Mouse (Mus musculus) embryonic facial prominence, embryonic 15.5 days (tissue): ENCODE results near the gene Mex3d. TPM values are rescaled to one million over a fixed set of nuclear protein-coding genes. Genes with fewer than 3 reads are reported as not detected.

Experiments used
- ATAC-seq: fragments of 200-750 bp; cut with Nextera tagmentation; 2 replicates; pipeline ENCODE4 v1.8.0; 2017; ENCODE audit warnings: low read depth, moderate TSS enrichment; ENCODE audit not compliant: insufficient number of reproducible peaks, low FRiP score, low TSS enrichment
- H3K27ac ChIP-seq: fragments of 300-500 bp; sonication (generic); replicated peaks from 2 replicates; pipeline ENCODE4 v1.5.1; 2015; ENCODE audit warnings: mild to moderate bottlenecking, inconsistent platforms
- H3K27me3 ChIP-seq: fragments of 300-500 bp; sonication (generic); 2 replicates; pipeline ENCODE4 v1.6.1; 2015; ENCODE audit warnings: inconsistent platforms
- H3K36me3 ChIP-seq: fragments of 300-500 bp; sonication (generic); 2 replicates; pipeline ENCODE4 v1.6.1; 2015; ENCODE audit warnings: mild to moderate bottlenecking, inconsistent platforms
- H3K4me1 ChIP-seq: fragments of 300-500 bp; sonication (generic); 2 replicates; pipeline ENCODE4 v1.6.1; 2015; ENCODE audit warnings: inconsistent platforms
- H3K4me2 ChIP-seq: fragments of 300-500 bp; sonication (generic); replicated peaks from 2 replicates; pipeline ENCODE4 v1.6.1; 2015; ENCODE audit warnings: mild to moderate bottlenecking, inconsistent platforms
- H3K4me3 ChIP-seq: fragments of 300-500 bp; sonication (generic); replicated peaks from 2 replicates; pipeline ENCODE4 v1.5.1; 2015; ENCODE audit warnings: mild to moderate bottlenecking, inconsistent platforms
- H3K9ac ChIP-seq: fragments of 300-500 bp; sonication (generic); 2 replicates; pipeline ENCODE4 v1.6.1; 2015; ENCODE audit warnings: inconsistent platforms
- H3K9me3 ChIP-seq: fragments of 300-500 bp; sonication (generic); replicated peaks from 2 replicates; pipeline ENCODE4 v1.6.1; 2016; ENCODE audit warnings: inconsistent platforms
- WGBS: fragments of 180-500 bp; shearing (Covaris S2); methylation state at CpG from one replicate; pipeline ENCODE4 v1.1.7; 2015; 5-methylcytosine and 5-hydroxymethylcytosine counted together
- microRNA-seq: library from miRNA; unstranded; fragments of <30 nt; microRNA quantifications from one replicate; pipeline ENCODE4, GENCODE M21; 2016; ENCODE audit warnings: borderline number of aligned reads
- polyA plus RNA-seq: library from polyadenylated mRNA; unstranded; fragments of >200 nt; fragmentation: Nextera tagmentation; extraction: Ambion mirVana; gene quantifications from 2 replicates; pipeline ENCODE4 v1.2.1, GENCODE M21; 2015

Mex3d gene
- polyA plus RNA-seq, 1 experiment from 2014 or later: 7.2 TPM

- Histone ChIP-seq H3K4me1 (peaks cover 55% of the 10 kb centered on the region), H3K4me2 (peak overlapping the region; percentile 57)
- 5% methylated on average over 47 of the region's 47 CpGs for WGBS
These were observed 45.8 kb downstream of the Mex3d start for GRCm38 (mm10) chr10:80341491-80342304.

DNA sequence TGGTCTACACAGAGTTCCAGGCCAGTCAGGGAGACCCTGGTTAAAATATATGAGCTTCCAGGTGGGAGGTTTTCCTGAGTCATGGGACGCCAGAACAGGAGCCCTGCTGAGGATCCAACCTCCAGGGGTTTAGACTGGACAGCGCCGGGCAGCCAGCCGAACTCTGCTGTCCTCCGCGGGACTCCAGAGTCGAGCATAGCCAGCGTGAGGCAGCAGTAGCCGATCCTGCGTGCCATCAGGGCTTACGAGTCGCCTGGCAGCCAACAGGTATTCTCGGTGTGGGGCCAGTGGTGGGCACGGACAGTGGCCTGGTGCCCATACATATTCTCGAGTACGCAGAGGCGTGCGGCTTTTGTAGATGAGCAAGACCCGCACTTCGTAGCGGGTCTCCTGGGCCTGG lies 46.4 kb downstream of the Mex3d start:
- Histone ChIP-seq H3K4me2 (no peak overlapping the region), H3K4me3 (no peak overlapping the region), H3K4me1 (peaks cover 55% of the 10 kb centered on the region), H3K27ac (no peak overlapping the region), H3K36me3 (no peaks in the 10 kb centered on the region), H3K9ac (no peak overlapping the region), H3K27me3 (peaks cover 57% of the 10 kb centered on the region), H3K9me3 (no peaks in the 10 kb centered on the region)
- 20% methylated on average over 21 of the region's 21 CpGs for WGBS
- ATAC-seq: no peak

More at GRCm38 (mm10) chr10:80341491-80342304, 45.8 kb downstream of the Mex3d start:
- Histone ChIP-seq H3K9me3 (no peaks in the 10 kb centered on the region), H3K4me3 (peak overlapping the region; percentile 39), H3K36me3 (no peaks in the 10 kb centered on the region), H3K9ac (no peak overlapping the region), H3K27me3 (peaks cover 61% of the 10 kb centered on the region), H3K27ac (no peak overlapping the region)
- no peak for ATAC-seq

- Histone ChIP-seq H3K9ac (no peak overlapping the region), H3K36me3 (no peaks in the 10 kb centered on the region), H3K27me3 (peaks cover 49% of the 10 kb centered on the region), H3K9me3 (no peaks in the 10 kb centered on the region), H3K4me2 (peak overlapping the region; percentile 34), H3K4me1 (peaks cover 51% of the 10 kb centered on the region), H3K27ac (no peak overlapping the region), H3K4me3 (0 out of 2 replicates have a peak overlapping the region, but pooled peaks have one; percentile 16)
- 16% methylated on average over 19 of the region's 19 CpGs for WGBS
- ATAC-seq: no peak
These were observed 47.3 kb downstream of the Mex3d start for GRCm38 (mm10) chr10:80339941-80340750.

GRCm38 (mm10) chr10:80336263-80336662 lies 51.2 kb downstream of the Mex3d start:
- H3K4me2 ChIP-seq: no peak overlapping the region
- ATAC-seq: no peak
- H3K27ac ChIP-seq: no peak overlapping the region
- 78% methylated on average over 12 of the region's 12 CpGs for whole genome bisulfite sequencing
- no peaks in the 10 kb centered on the region for H3K9me3 ChIP-seq
- no peak overlapping the region for H3K4me3 ChIP-seq
- H3K36me3 ChIP-seq: no peaks in the 10 kb centered on the region
- H3K27me3 ChIP-seq: peaks cover 15% of the 10 kb centered on the region
- no peak overlapping the region for H3K9ac ChIP-seq
- H3K4me1 ChIP-seq: peaks cover 25% of the 10 kb centered on the region

DNA sequence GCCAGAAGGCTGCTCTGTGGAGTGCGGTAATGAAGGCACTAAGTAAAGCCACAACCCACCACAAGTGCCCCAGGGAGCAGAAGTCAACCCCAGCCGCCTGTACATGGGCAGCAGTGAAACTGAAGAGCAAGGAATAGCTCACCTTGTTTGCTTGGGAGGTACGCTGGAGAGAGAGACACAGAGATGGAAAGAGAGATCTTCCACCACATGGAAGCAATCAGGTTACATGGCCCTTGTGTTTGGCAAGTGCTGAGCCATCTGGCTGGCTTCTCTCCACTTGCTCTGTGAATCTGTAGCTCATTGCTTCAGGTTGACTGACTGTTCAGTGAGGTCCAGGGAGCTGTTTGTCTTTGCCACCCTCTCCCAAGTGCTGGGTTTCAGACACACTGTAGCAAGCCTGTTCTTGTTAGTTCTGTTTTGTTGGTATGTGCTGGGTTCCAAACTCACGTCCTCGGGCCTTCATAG lies 54.9 kb downstream of the Mex3d start:
- 0 out of 2 replicates have a peak, but pooled peaks cover 3% of the 10 kb centered on the region for H3K27me3 ChIP-seq
- no peak overlapping the region for H3K4me2 ChIP-seq
- H3K9me3 ChIP-seq: no peaks in the 10 kb centered on the region
- no peak overlapping the region for H3K4me3 ChIP-seq
- H3K9ac ChIP-seq: no peak overlapping the region
- 64% methylated on average over 5 of the region's 5 CpGs for WGBS
- ATAC-seq: no peak
- no peak overlapping the region for H3K27ac ChIP-seq
- H3K36me3 ChIP-seq: no peaks in the 10 kb centered on the region
- H3K4me1 ChIP-seq: peaks cover 33% of the 10 kb centered on the region

- 63% methylated on average over 10 of the region's 10 CpGs for WGBS
- Histone ChIP-seq H3K4me1 (peaks cover 33% of the 10 kb centered on the region), H3K9me3 (no peaks in the 10 kb centered on the region), H3K4me3 (no peak overlapping the region), H3K27me3 (0 out of 2 replicates have a peak, but pooled peaks cover 3% of the 10 kb centered on the region), H3K9ac (no peak overlapping the region), H3K27ac (no peak overlapping the region), H3K4me2 (no peak overlapping the region), H3K36me3 (no peaks in the 10 kb centered on the region)
- no peak for ATAC-seq
These were observed 55.6 kb downstream of the Mex3d start for GRCm38 (mm10) chr10:80331636-80332524.

- Histone ChIP-seq H3K27ac (no peak overlapping the region), H3K4me3 (peak overlapping the region; percentile 48; the same call in 1 of the 2 replicates)
These were observed 56.6 kb downstream of the Mex3d start for GRCm38 (mm10) chr10:80330888-80331287.

More at GRCm38 (mm10) chr10:80330888-80331287, 56.6 kb downstream of the Mex3d start:
- no peak for ATAC-seq
- Histone ChIP-seq H3K9me3 (no peaks in the 10 kb centered on the region), H3K9ac (no peak overlapping the region), H3K36me3 (no peaks in the 10 kb centered on the region), H3K27me3 (0 out of 2 replicates have a peak, but pooled peaks cover 3% of the 10 kb centered on the region), H3K4me2 (peak overlapping the region; percentile 93; the same call in 1 of the 2 replicates), H3K4me1 (peaks cover 33% of the 10 kb centered on the region)
- 68% methylated on average over 2 of the region's 2 CpGs for WGBS

Small RNA genes lying within 50 kb of the gene (microRNA-seq; reads per million reads assigned to microRNA genes)
- not detected for gene Gm22721

Other genes starting within 250 kb of the Mex3d start
- gene Atp5d, start 249.0 kb downstream of the Mex3d start, polyA plus RNA-seq: 516 and 519 TPM in 2 replicates
- 9.3 and 10.9 TPM in 2 replicates for gene Cbarp, start 246.8 kb downstream of the Mex3d start, polyA plus RNA-seq
- gene Midn, start 239.4 kb downstream of the Mex3d start, polyA plus RNA-seq: 18.3 and 20.4 TPM in 2 replicates
- 102 and 116 TPM in 2 replicates for gene Cirbp, start 221.7 kb downstream of the Mex3d start, polyA plus RNA-seq
- 12.0 and 13.6 TPM in 2 replicates for gene 1600002K03Rik, start 214.7 kb downstream of the Mex3d start, polyA plus RNA-seq
- 30.9 and 31.8 TPM in 2 replicates for gene Efna2, start 208.2 kb downstream of the Mex3d start, polyA plus RNA-seq
- 75.2 and 77.0 TPM in 2 replicates for gene Mum1, start 161.2 kb downstream of the Mex3d start, polyA plus RNA-seq
- gene Ndufs7, start 138.5 kb downstream of the Mex3d start, polyA plus RNA-seq: 317 and 339 TPM in 2 replicates
- 72.3 and 88.0 TPM in 2 replicates for gene Gamt, start 126.6 kb downstream of the Mex3d start, polyA plus RNA-seq
- 61.2 and 64.6 TPM in 2 replicates for gene Dazap1, start 126.2 kb downstream of the Mex3d start, polyA plus RNA-seq
- 969 and 997 TPM in 2 replicates for gene Rps15, start 95.2 kb downstream of the Mex3d start, polyA plus RNA-seq
- 3.4 and 5.4 TPM in 2 replicates for gene Apc2, start 91.7 kb downstream of the Mex3d start, polyA plus RNA-seq
- gene 2310011J03Rik, start 67.1 kb downstream of the Mex3d start, polyA plus RNA-seq: 50.8 and 52.7 TPM in 2 replicates
- gene Pcsk4, start 58.2 kb downstream of the Mex3d start, polyA plus RNA-seq: 4.2 and 5.2 TPM in 2 replicates
- gene Reep6, start 57.7 kb downstream of the Mex3d start, polyA plus RNA-seq: 10.7 and 13.7 TPM in 2 replicates
- 11.5 and 11.6 TPM in 2 replicates for gene Adamtsl5, start 39.2 kb downstream of the Mex3d start, polyA plus RNA-seq
- gene Plk5, start 31.2 kb downstream of the Mex3d start, polyA plus RNA-seq: 2.0 and 2.2 TPM in 2 replicates
- 247 and 250 TPM in 2 replicates for gene Mbd3, start 11.9 kb upstream of the Mex3d start, polyA plus RNA-seq
- gene Uqcr11, start 19.2 kb upstream of the Mex3d start, polyA plus RNA-seq: 659 and 673 TPM in 2 replicates
- 133 and 135 TPM in 2 replicates for gene Tcf3, start 46.0 kb upstream of the Mex3d start, polyA plus RNA-seq
- not detected in 2 replicates for gene Onecut3, start 107.2 kb upstream of the Mex3d start, polyA plus RNA-seq
- 0.09 and 0.28 TPM in 2 replicates for gene Atp8b3, start 151.5 kb upstream of the Mex3d start, polyA plus RNA-seq
- gene Rexo1, start 173.9 kb upstream of the Mex3d start, polyA plus RNA-seq: 25.8 and 27.1 TPM in 2 replicates
- gene Klf16, start 189.7 kb upstream of the Mex3d start, polyA plus RNA-seq: 9.4 and 11.3 TPM in 2 replicates
- 112 and 115 TPM in 2 replicates for gene Abhd17a, start 202.7 kb upstream of the Mex3d start, polyA plus RNA-seq
- 99.1 and 108 TPM in 2 replicates for gene Scamp4, start 215.2 kb upstream of the Mex3d start, polyA plus RNA-seq
- gene Adat3, start 215.2 kb upstream of the Mex3d start, polyA plus RNA-seq: 7.0 and 7.5 TPM in 2 replicates
- gene Gm49322, start 218.4 kb upstream of the Mex3d start, polyA plus RNA-seq: 4.8 TPM in 2 replicates
- gene Csnk1g2, start 235.2 kb upstream of the Mex3d start, polyA plus RNA-seq: 172 and 190 TPM in 2 replicates